Mouse (Mus musculus) mature B cell (primary cell): Measurements from ENCODE around the gene Xkr7.

Experiments
- in situ Hi-C: fragments of 300-500 bp; cut with MboI; formaldehyde crosslinking; loops from 2 replicates; pipeline ENCODE4 v1.14.3; 2019

The Xkr7 gene

DNA sequence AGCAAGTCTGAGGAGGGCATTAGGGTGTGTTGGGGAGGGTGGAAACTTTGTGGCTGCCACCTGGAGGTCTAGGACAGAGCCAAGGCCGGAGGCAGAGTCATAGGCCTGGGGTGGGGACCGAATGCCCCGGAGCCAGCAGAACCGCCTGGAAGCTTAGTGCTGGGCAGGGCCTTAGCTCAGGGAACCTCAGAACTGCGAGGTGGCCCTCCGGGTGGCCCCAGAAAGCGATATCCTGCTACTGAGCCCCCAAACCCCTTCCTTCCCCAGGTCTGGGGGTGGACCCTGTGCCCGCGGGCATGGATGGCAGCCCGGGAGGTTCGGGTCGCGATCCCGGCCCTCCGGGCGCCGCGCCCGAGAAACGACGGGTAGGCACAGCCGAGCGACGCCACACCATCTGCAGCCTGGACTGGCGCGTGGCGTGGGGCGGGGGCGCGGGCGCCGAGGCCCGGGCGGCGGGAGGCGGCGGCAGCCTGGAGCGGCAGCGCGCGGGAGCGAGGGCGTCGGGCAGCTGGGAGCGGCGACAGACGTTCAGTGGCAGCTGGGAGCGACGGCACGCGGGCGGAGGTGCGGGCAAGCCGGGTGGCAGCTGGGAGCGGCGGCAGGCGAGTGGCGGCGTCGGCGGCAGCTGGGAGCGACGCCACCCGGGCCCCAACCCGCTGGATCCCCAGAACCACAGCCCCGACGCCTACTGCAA lies 40.0 kb downstream of the Xkr7 start:
- in situ Hi-C loops = no loop called here

DNA sequence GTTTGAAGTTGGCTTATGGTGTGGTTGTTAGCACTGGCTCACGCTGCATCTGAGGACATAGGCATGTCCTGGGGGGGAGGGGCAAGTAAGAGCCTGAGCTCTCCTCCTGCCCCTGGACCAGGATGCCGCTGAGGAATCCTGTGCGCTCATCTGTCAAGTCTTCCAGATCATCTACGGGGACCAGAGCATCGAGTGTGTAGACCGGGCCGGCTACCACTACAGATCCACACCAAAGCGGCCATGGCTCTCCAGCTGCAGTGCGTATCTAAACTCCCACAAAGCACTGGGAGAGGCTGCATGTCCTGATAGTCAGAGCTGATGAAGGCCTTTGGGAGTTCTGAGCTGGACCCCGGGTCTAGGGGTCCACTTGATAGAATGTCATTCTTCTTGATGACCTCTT lies 43.0 kb downstream of the Xkr7 start:
- in situ Hi-C loops = no loop called here

GRCm38 (mm10) chr2:153075961-153076360 lies 44.3 kb downstream of the Xkr7 start:
- in situ Hi-C loops = no loop called here

- in situ Hi-C loops = loop anchor here (10.0 kb wide), 1 partner anchor 64 kb away; no protein-coding TSS in a partner anchor
Observed at GRCm38 (mm10) chr2:153080841-153081523, 49.3 kb downstream of the Xkr7 start.

GRCm38 (mm10) chr2:153081866-153082265 lies 50.2 kb downstream of the Xkr7 start:
- in situ Hi-C loops = loop anchor here (10.0 kb wide), 1 partner anchor 63 kb away; no protein-coding TSS in a partner anchor

DNA sequence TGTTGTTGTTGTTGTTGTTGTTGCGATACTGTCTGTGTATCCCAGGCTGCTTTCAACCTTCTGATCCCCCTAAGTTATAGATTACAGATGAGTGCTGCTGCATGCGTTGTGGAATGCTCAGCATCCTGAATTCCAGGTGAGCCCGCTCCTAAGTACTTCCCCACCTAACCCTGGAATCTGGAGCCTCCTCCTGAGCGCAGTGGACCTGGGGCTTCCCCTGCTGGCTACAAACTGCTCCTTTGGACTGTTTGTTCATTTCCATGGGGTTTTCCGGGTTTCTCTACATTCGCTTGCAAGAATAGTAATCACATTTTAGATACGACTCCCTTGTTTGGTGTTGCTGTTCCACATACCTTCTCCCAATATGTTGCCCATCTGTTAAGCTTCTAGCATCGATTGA lies 51.6 kb downstream of the Xkr7 start:
- in situ Hi-C loops = loop anchor here (10.0 kb wide), 1 partner anchor 62 kb away; no protein-coding TSS in a partner anchor

- in situ Hi-C loops = loop anchor here (10.0 kb wide), 1 partner anchor 61 kb away; no protein-coding TSS in a partner anchor
Observed at GRCm38 (mm10) chr2:153083824-153084223, 52.2 kb downstream of the Xkr7 start.

DNA sequence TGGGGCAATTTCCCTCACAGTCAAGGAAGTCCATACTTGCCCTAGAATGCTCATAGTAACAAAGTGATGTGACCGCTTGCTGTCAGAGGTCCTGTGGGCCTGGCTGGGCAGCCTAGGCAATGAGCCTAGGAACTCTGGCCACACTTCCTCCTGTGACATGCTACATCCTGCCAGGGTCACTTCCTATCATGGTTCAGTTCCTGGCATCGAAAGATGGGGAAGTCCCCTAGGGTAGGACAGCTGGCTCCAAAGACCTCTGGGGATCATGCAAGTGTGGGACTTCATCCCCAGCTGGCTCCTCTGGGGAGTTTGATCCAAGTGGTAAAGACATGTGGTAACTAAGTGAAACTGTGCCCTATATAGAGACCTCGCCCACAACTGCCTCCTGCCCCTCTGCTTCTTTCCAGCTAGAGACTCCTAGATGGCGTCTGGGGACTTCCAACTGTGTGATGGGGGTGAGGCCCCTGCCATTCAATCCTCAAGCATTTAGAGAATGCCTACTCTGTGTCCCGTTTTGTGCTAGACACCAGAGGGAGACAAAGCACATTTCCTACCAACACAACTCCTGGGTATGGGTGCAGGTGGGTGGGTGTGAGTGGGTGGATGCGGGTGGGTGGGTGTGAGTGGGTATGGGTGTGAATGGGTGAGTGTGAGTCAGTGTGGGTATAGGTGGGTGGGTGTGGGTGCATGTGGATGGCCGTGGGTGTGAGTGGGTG lies 52.8 kb downstream of the Xkr7 start:
- in situ Hi-C loops = loop anchor here (10.0 kb wide), 1 partner anchor 60 kb away; no protein-coding TSS in a partner anchor

DNA sequence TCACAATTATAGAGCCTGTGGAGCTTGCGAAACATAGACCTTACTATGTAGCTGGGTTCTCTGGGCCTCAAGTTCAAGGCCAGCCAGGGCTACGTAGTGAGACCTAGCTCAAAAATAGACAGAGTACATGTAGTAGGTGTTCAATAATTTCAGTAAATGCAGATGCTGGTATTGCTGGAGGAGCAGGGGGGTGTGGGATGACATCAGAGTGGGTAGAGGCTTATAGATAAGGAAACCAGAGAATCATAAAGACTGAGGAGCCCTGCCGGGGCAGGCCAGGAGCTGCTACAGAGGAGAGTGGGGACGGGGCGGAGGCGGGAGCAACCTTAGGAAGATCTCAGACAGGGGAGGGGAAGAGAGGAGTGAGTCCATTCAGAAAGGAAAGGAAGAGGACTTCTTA lies 53.9 kb downstream of the Xkr7 start:
- in situ Hi-C loops = loop anchor here (10.0 kb wide), 1 partner anchor 59 kb away; no protein-coding TSS in a partner anchor

GRCm38 (mm10) chr2:153086166-153086565 lies 54.5 kb downstream of the Xkr7 start:
- in situ Hi-C loops = loop anchor here (10.0 kb wide), 1 partner anchor 59 kb away; no protein-coding TSS in a partner anchor

DNA sequence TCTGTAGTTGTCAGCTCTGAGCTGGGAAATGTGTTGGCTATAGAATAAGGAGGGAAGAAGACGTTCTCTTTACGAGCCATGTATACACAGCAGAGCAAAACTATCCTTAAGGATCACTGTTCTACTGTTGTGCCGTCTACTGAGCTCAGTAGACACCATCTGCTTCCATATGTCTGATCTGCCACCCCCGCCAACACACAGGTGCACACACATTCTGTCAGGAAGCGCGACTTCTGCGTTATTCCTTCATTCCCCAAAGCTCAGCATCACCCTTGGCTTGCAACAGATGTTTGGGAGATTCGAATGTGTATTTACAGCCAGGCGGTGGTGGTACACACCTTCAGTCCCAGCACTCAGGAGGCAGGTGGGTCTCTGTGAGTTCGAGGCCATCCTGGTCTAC lies 55.4 kb downstream of the Xkr7 start:
- in situ Hi-C loops = loop anchor here (10.0 kb wide), 1 partner anchor 58 kb away; no protein-coding TSS in a partner anchor

GRCm38 (mm10) chr2:153089316-153089715 lies 57.7 kb downstream of the Xkr7 start:
- in situ Hi-C loops = loop anchor here (10.0 kb wide), 1 partner anchor 55 kb away; no protein-coding TSS in a partner anchor

- in situ Hi-C loops = no loop called here
Observed at GRCm38 (mm10) chr2:153090551-153091165, 59.0 kb downstream of the Xkr7 start.
